Mouse (Mus musculus) lung, adult 10 weeks (tissue): ENCODE measurements around the gene Gm21983. TPM values are rescaled to one million over a fixed set of nuclear protein-coding genes. Genes with fewer than 3 reads are reported as not detected.

ENCODE experiments used
- polyA plus RNA-seq: library from polyadenylated mRNA; stranded (reverse); fragments of 350-450 nt; fragmentation: Illumina TruSeq; extraction: RNeasy Lipid Tissue Mini Kit (QIAGEN cat#74804); gene quantifications from one replicate; pipeline ENCODE4 v1.2.3, GENCODE M21; 2014; ENCODE audit warnings: low read depth, low replicate concordance; ENCODE audit not compliant: insufficient read depth

Gene Gm21983
- not detected for polyA plus RNA-seq

GRCm38 (mm10) chr7:27180837-27181695, at the start of gene Gm21983, which contains the start of gene Mia:
TSS of gene Gm21983 (minus strand) at chr7:27181086.
TSS of gene Mia (minus strand) at chr7:27181157.

GRCm38 (mm10) chr7:27228281-27228821, 47.5 kb upstream of the Gm21983 start, which contains the start of gene Itpkc:
TSS of gene Itpkc (minus strand) at chr7:27228661.

GRCm38 (mm10) chr7:27195681-27196611, 15.1 kb upstream of the Gm21983 start, which contains the start of the genes BC024978 and Snrpa:
TSS of gene BC024978 (plus strand) at chr7:27195781.
TSS of gene Snrpa (minus strand) at chr7:27196271.

GRCm38 (mm10) chr7:27178324-27179216, 2.3 kb downstream of the Gm21983 start, which contains the start of gene Rab4b:
TSS of gene Rab4b (minus strand) at chr7:27178896.

GRCm38 (mm10) chr7:27166614-27167474, 14.0 kb downstream of the Gm21983 start, which contains the start of gene Egln2:
TSS of gene Egln2 (minus strand) at chr7:27166802.

GRCm38 (mm10) chr7:27153205-27153764, 27.6 kb downstream of the Gm21983 start, which contains the start of gene Cyp2t4:
TSS of gene Cyp2t4 (plus strand) at chr7:27153714.

GRCm38 (mm10) chr7:27119676-27120075, 61.2 kb downstream of the Gm21983 start, which contains the start of gene Cyp2f2:
TSS of gene Cyp2f2 (plus strand) at chr7:27119909.

Other genes starting within 250 kb of the Gm21983 start
- not detected for gene Cyp2a22, start 241.7 kb downstream of the Gm21983 start, polyA plus RNA-seq
- not detected for gene Cyp2a12, start 152.0 kb downstream of the Gm21983 start, polyA plus RNA-seq
- gene Cyp2f2, start 61.2 kb downstream of the Gm21983 start, polyA plus RNA-seq = 1,698 TPM
- not detected for gene Cyp2t4, start 27.4 kb downstream of the Gm21983 start, polyA plus RNA-seq
- 58.1 TPM for gene Egln2, start 14.3 kb downstream of the Gm21983 start, polyA plus RNA-seq
- gene Rab4b, start 2.2 kb downstream of the Gm21983 start, polyA plus RNA-seq = 40.8 TPM
- gene Mia, start 71 bp upstream of the Gm21983 start, polyA plus RNA-seq = 13.1 TPM
- gene BC024978, start 14.7 kb upstream of the Gm21983 start, polyA plus RNA-seq = 4.4 TPM
- gene Snrpa, start 15.2 kb upstream of the Gm21983 start, polyA plus RNA-seq = 42.6 TPM
- gene Itpkc, start 47.6 kb upstream of the Gm21983 start, polyA plus RNA-seq = 4.7 TPM
- 28.4 TPM for gene Coq8b, start 51.9 kb upstream of the Gm21983 start, polyA plus RNA-seq
- gene Numbl, start 77.3 kb upstream of the Gm21983 start, polyA plus RNA-seq = 7.2 TPM
- 197 TPM for gene Ltbp4, start 156.6 kb upstream of the Gm21983 start, polyA plus RNA-seq
- gene Shkbp1, start 174.9 kb upstream of the Gm21983 start, polyA plus RNA-seq = 25.2 TPM
- not detected for gene Gm20479, start 176.3 kb upstream of the Gm21983 start, polyA plus RNA-seq